Mouse (Mus musculus): ENCODE results near the gene Kcnq1. TPM values are rescaled to one million over a fixed set of nuclear protein-coding genes. Genes with fewer than 3 reads are reported as not detected.

The Kcnq1 gene
- polyA plus RNA-seq, 1 experiment, result 0.01 TPM

- no peak for TF ChIP-seq GATA1 (IDR thresholded peaks at IDR 0.05; ENCODE audit: low read length)
- TF ChIP-seq TAL1 (IDR thresholded peaks at IDR 0.05; ENCODE audit: low read length), result no peak
- H3K36me3 ChIP-seq (ENCODE audit: control insufficient read depth), result no peaks in the 10 kb centered on the region
- H3K4me1 ChIP-seq (ENCODE audit: control insufficient read depth), result peaks cover 2% of the 10 kb centered on the region
- no peaks in the 10 kb centered on the region for H3K9me3 ChIP-seq (ENCODE audit: control insufficient read depth, low read length)
- no peaks in the 10 kb centered on the region for H3K27me3 ChIP-seq (ENCODE audit: control insufficient read depth)
- H3K4me3 ChIP-seq (replicated peaks), result no peak overlapping the region
Observed at GRCm38 (mm10) chr7:143116521-143116920, 10.4 kb downstream of the Kcnq1 start.

- no peak for TF ChIP-seq GATA1 (IDR thresholded peaks at IDR 0.05; ENCODE audit: low read length)
- TF ChIP-seq TAL1 (IDR thresholded peaks at IDR 0.05; ENCODE audit: low read length), result no peak
- Histone ChIP-seq H3K36me3 (ENCODE audit: control insufficient read depth) (no peaks in the 10 kb centered on the region), H3K27me3 (ENCODE audit: control insufficient read depth) (no peaks in the 10 kb centered on the region), H3K4me1 (ENCODE audit: control insufficient read depth) (no peaks in the 10 kb centered on the region; the same call in 1 of the 2 replicates), H3K9me3 (ENCODE audit: control insufficient read depth, low read length) (no peaks in the 10 kb centered on the region), H3K4me3 (replicated peaks) (no peak overlapping the region)
Observed at GRCm38 (mm10) chr7:143119407-143119806, 13.2 kb downstream of the Kcnq1 start.

- H3K36me3 ChIP-seq (ENCODE audit: control insufficient read depth), result no peaks in the 10 kb centered on the region
- no peak overlapping the region for H3K4me3 ChIP-seq (replicated peaks)
- H3K4me1 ChIP-seq (ENCODE audit: control insufficient read depth), result no peaks in the 10 kb centered on the region; the same call in 1 of the 2 replicates
- no peak for TF ChIP-seq GATA1 (IDR thresholded peaks at IDR 0.05; ENCODE audit: low read length)
- no peak for TF ChIP-seq TAL1 (IDR thresholded peaks at IDR 0.05; ENCODE audit: low read length)
- H3K9me3 ChIP-seq (ENCODE audit: control insufficient read depth, low read length), result no peaks in the 10 kb centered on the region
- no peaks in the 10 kb centered on the region for H3K27me3 ChIP-seq (ENCODE audit: control insufficient read depth)
Observed at GRCm38 (mm10) chr7:143119826-143120225, 13.7 kb downstream of the Kcnq1 start.

GRCm38 (mm10) chr7:143122191-143122590 is 16.0 kb downstream of the Kcnq1 start:
- no peaks in the 10 kb centered on the region for H3K9me3 ChIP-seq (ENCODE audit: control insufficient read depth, low read length)
- no peaks in the 10 kb centered on the region; the same call in 1 of the 2 replicates for H3K4me1 ChIP-seq (ENCODE audit: control insufficient read depth)
- no peaks in the 10 kb centered on the region for H3K27me3 ChIP-seq (ENCODE audit: control insufficient read depth)
- no peak for TF ChIP-seq TAL1 (IDR thresholded peaks at IDR 0.05; ENCODE audit: low read length)
- no peak for TF ChIP-seq GATA1 (IDR thresholded peaks at IDR 0.05; ENCODE audit: low read length)
- no peaks in the 10 kb centered on the region for H3K36me3 ChIP-seq (ENCODE audit: control insufficient read depth)
- H3K4me3 ChIP-seq (replicated peaks), result no peak overlapping the region

GRCm38 (mm10) chr7:143123876-143124669 is 17.9 kb downstream of the Kcnq1 start:
- H3K9me3 ChIP-seq (ENCODE audit: control insufficient read depth, low read length), result no peaks in the 10 kb centered on the region
- no peaks in the 10 kb centered on the region for H3K36me3 ChIP-seq (ENCODE audit: control insufficient read depth)
- no peaks in the 10 kb centered on the region; the same call in 1 of the 2 replicates for H3K4me1 ChIP-seq (ENCODE audit: control insufficient read depth)
- H3K4me3 ChIP-seq (replicated peaks), result no peak overlapping the region
- TF ChIP-seq GATA1 (IDR thresholded peaks at IDR 0.05; ENCODE audit: low read length) (no peak), TAL1 (IDR thresholded peaks at IDR 0.05; ENCODE audit: low read length) (no peak)
- H3K27me3 ChIP-seq (ENCODE audit: control insufficient read depth), result no peaks in the 10 kb centered on the region

- no peaks in the 10 kb centered on the region for H3K36me3 ChIP-seq (ENCODE audit: control insufficient read depth)
- H3K4me1 ChIP-seq (ENCODE audit: control insufficient read depth), result no peaks in the 10 kb centered on the region; the same call in 1 of the 2 replicates
- H3K9me3 ChIP-seq (ENCODE audit: control insufficient read depth, low read length), result no peaks in the 10 kb centered on the region
- TF ChIP-seq GATA1 (IDR thresholded peaks at IDR 0.05; ENCODE audit: low read length) (no peak), TAL1 (IDR thresholded peaks at IDR 0.05; ENCODE audit: low read length) (no peak)
- no peak overlapping the region for H3K4me3 ChIP-seq (replicated peaks)
- H3K27me3 ChIP-seq (ENCODE audit: control insufficient read depth), result no peaks in the 10 kb centered on the region
Observed at GRCm38 (mm10) chr7:143124902-143125301, 18.7 kb downstream of the Kcnq1 start.

GRCm38 (mm10) chr7:143132815-143133214 is 26.7 kb downstream of the Kcnq1 start:
- Histone ChIP-seq H3K27me3 (ENCODE audit: control insufficient read depth) (no peaks in the 10 kb centered on the region), H3K36me3 (ENCODE audit: control insufficient read depth) (no peaks in the 10 kb centered on the region), H3K9me3 (ENCODE audit: control insufficient read depth, low read length) (no peaks in the 10 kb centered on the region), H3K4me1 (ENCODE audit: control insufficient read depth) (no peaks in the 10 kb centered on the region), H3K4me3 (replicated peaks) (no peak overlapping the region)
- TF ChIP-seq GATA1 (IDR thresholded peaks at IDR 0.05; ENCODE audit: low read length) (no peak), TAL1 (IDR thresholded peaks at IDR 0.05; ENCODE audit: low read length) (no peak)

GRCm38 (mm10) chr7:143136125-143136524 is 30.0 kb downstream of the Kcnq1 start:
- Histone ChIP-seq H3K4me1 (ENCODE audit: control insufficient read depth) (peaks cover 3% of the 10 kb centered on the region), H3K9me3 (ENCODE audit: control insufficient read depth, low read length) (no peaks in the 10 kb centered on the region), H3K27me3 (ENCODE audit: control insufficient read depth) (no peaks in the 10 kb centered on the region), H3K36me3 (ENCODE audit: control insufficient read depth) (no peaks in the 10 kb centered on the region), H3K4me3 (replicated peaks) (no peak overlapping the region)
- no peak for TF ChIP-seq GATA1 (IDR thresholded peaks at IDR 0.05; ENCODE audit: low read length)
- TF ChIP-seq TAL1 (IDR thresholded peaks at IDR 0.05; ENCODE audit: low read length), result no peak

GRCm38 (mm10) chr7:143136561-143136960 is 30.4 kb downstream of the Kcnq1 start:
- peaks cover 3% of the 10 kb centered on the region for H3K4me1 ChIP-seq (ENCODE audit: control insufficient read depth)
- no peaks in the 10 kb centered on the region for H3K36me3 ChIP-seq (ENCODE audit: control insufficient read depth)
- no peak overlapping the region for H3K4me3 ChIP-seq (replicated peaks)
- TF ChIP-seq GATA1 (IDR thresholded peaks at IDR 0.05; ENCODE audit: low read length) (no peak), TAL1 (IDR thresholded peaks at IDR 0.05; ENCODE audit: low read length) (no peak)
- no peaks in the 10 kb centered on the region for H3K27me3 ChIP-seq (ENCODE audit: control insufficient read depth)
- H3K9me3 ChIP-seq (ENCODE audit: control insufficient read depth, low read length), result no peaks in the 10 kb centered on the region
